Mouse (Mus musculus) embryonic facial prominence, embryonic 13.5 days (tissue): ENCODE measurements at regions not wholly inside any gene's neighbourhood (a gene's known extent, or its start where the extent isn't known, plus 50 kb on each side); places are given as distances from the start of the nearest gene placed in this dataset.

Experiments
- ATAC-seq: fragments of 200-750 bp; cut with Nextera tagmentation; 2 replicates; pipeline ENCODE4 v1.8.0; 2017; ENCODE audit warnings: low read depth; ENCODE audit not compliant: insufficient number of reproducible peaks, insufficient read depth, low FRiP score, low TSS enrichment
- H3K27ac ChIP-seq: fragments of 300-500 bp; sonication (generic); 2 replicates; pipeline ENCODE4 v1.5.1; 2015; ENCODE audit warnings: moderate library complexity, mild to moderate bottlenecking, inconsistent platforms
- H3K27me3 ChIP-seq: fragments of 300-500 bp; sonication (generic); 2 replicates; pipeline ENCODE4 v1.6.1; 2015; ENCODE audit warnings: mild to moderate bottlenecking, inconsistent platforms
- H3K36me3 ChIP-seq: fragments of 300-500 bp; sonication (generic); 2 replicates; pipeline ENCODE4 v1.6.1; 2015; ENCODE audit warnings: mild to moderate bottlenecking, inconsistent platforms
- H3K4me1 ChIP-seq: fragments of 300-500 bp; sonication (generic); 2 replicates; pipeline ENCODE4 v1.6.1; 2015; ENCODE audit warnings: inconsistent platforms
- H3K4me2 ChIP-seq: fragments of 300-500 bp; sonication (generic); 2 replicates; pipeline ENCODE4 v1.6.1; 2015; ENCODE audit warnings: moderate library complexity, mild to moderate bottlenecking, inconsistent platforms
- H3K4me3 ChIP-seq: fragments of 300-500 bp; sonication (generic); 2 replicates; pipeline ENCODE4 v1.5.1; 2015; ENCODE audit warnings: mild to moderate bottlenecking, inconsistent platforms
- H3K9ac ChIP-seq: fragments of 300-500 bp; sonication (generic); 2 replicates; pipeline ENCODE4 v1.6.1; 2015; ENCODE audit warnings: mild to moderate bottlenecking, inconsistent platforms
- H3K9me3 ChIP-seq: fragments of 300-500 bp; sonication (generic); 2 replicates; pipeline ENCODE4 v1.6.1; 2016; ENCODE audit warnings: inconsistent platforms
- WGBS: fragments of 180-500 bp; shearing (Covaris S2); methylation state at CpG from one replicate; pipeline ENCODE4 v1.1.7; 2015; ENCODE audit warnings: mixed read lengths; 5-methylcytosine and 5-hydroxymethylcytosine counted together

GRCm38 (mm10) chr4:31689083-31689482 is 274.8 kb upstream of the Map3k7 start:
- no peak overlapping the region for H3K9ac ChIP-seq
- ATAC-seq = no peak
- H3K36me3 ChIP-seq = no peaks in the 10 kb centered on the region
- 83% methylated on average over 2 of the region's 2 CpGs for WGBS
- H3K27ac ChIP-seq = no peak overlapping the region
- no peak overlapping the region for H3K4me3 ChIP-seq
- no peaks in the 10 kb centered on the region for H3K4me1 ChIP-seq
- H3K4me2 ChIP-seq = no peak overlapping the region
- H3K9me3 ChIP-seq = no peaks in the 10 kb centered on the region
- no peaks in the 10 kb centered on the region for H3K27me3 ChIP-seq

- H3K9me3 ChIP-seq = no peaks in the 10 kb centered on the region
- H3K4me3 ChIP-seq = no peak overlapping the region
- no peak overlapping the region for H3K9ac ChIP-seq
- H3K27ac ChIP-seq = no peak overlapping the region
- H3K36me3 ChIP-seq = no peaks in the 10 kb centered on the region
- WGBS = 38% methylated on average over 9 of the region's 9 CpGs
- H3K4me1 ChIP-seq = no peaks in the 10 kb centered on the region
- no peaks in the 10 kb centered on the region for H3K27me3 ChIP-seq
- no peak overlapping the region for H3K4me2 ChIP-seq
- ATAC-seq = no peak
Measured at GRCm38 (mm10) chr4:31697769-31698505, 266.0 kb upstream of the Map3k7 start.

- H3K4me2 ChIP-seq = no peak overlapping the region
- H3K4me1 ChIP-seq = no peaks in the 10 kb centered on the region
- H3K27ac ChIP-seq = 0 out of 2 replicates have a peak overlapping the region, but pooled peaks have one; percentile 16
- 71% methylated on average over 4 of the region's 4 CpGs for WGBS
- no peaks in the 10 kb centered on the region for H3K9me3 ChIP-seq
- no peaks in the 10 kb centered on the region for H3K36me3 ChIP-seq
- no peak overlapping the region for H3K9ac ChIP-seq
- H3K4me3 ChIP-seq = no peak overlapping the region
- no peaks in the 10 kb centered on the region for H3K27me3 ChIP-seq
- no peak for ATAC-seq
Measured at GRCm38 (mm10) chr4:31698506-31698782, 265.5 kb upstream of the Map3k7 start.

GRCm38 (mm10) chr4:31699296-31699695 is 264.6 kb upstream of the Map3k7 start:
- no peaks in the 10 kb centered on the region for H3K9me3 ChIP-seq

GRCm38 (mm10) chr4:31714054-31714651 is 249.7 kb upstream of the Map3k7 start:
- Histone ChIP-seq H3K9ac (no peak overlapping the region), H3K36me3 (no peaks in the 10 kb centered on the region), H3K4me3 (no peak overlapping the region), H3K27ac (no peak overlapping the region), H3K4me2 (no peak overlapping the region), H3K4me1 (no peaks in the 10 kb centered on the region), H3K27me3 (no peaks in the 10 kb centered on the region), H3K9me3 (no peaks in the 10 kb centered on the region)
- ATAC-seq = no peak
- WGBS = 85% methylated on average over 2 of the region's 2 CpGs

More at GRCm38 (mm10) chr4:31699296-31699695, 264.6 kb upstream of the Map3k7 start:
- Histone ChIP-seq H3K4me2 (no peak overlapping the region), H3K4me1 (no peaks in the 10 kb centered on the region), H3K36me3 (no peaks in the 10 kb centered on the region), H3K27ac (no peak overlapping the region), H3K4me3 (no peak overlapping the region), H3K9ac (no peak overlapping the region), H3K27me3 (no peaks in the 10 kb centered on the region)
- no peak for ATAC-seq
- WGBS = 70% methylated on average over 5 of the region's 5 CpGs

GRCm38 (mm10) chr4:31723501-31723900 is 240.4 kb upstream of the Map3k7 start:
- ATAC-seq = no peak
- Histone ChIP-seq H3K4me3 (no peak overlapping the region), H3K36me3 (no peaks in the 10 kb centered on the region), H3K9ac (no peak overlapping the region), H3K4me1 (no peaks in the 10 kb centered on the region), H3K27me3 (no peaks in the 10 kb centered on the region), H3K4me2 (no peak overlapping the region), H3K9me3 (no peaks in the 10 kb centered on the region), H3K27ac (no peak overlapping the region)
- 77% methylated on average over 7 of the region's 7 CpGs for WGBS

- no peaks in the 10 kb centered on the region for H3K4me1 ChIP-seq
- H3K4me2 ChIP-seq = no peak overlapping the region
- H3K4me3 ChIP-seq = no peak overlapping the region
- no peak for ATAC-seq
- H3K27me3 ChIP-seq = no peaks in the 10 kb centered on the region
- WGBS = 66% methylated on average over 2 of the region's 2 CpGs
- H3K9me3 ChIP-seq = no peaks in the 10 kb centered on the region
- H3K27ac ChIP-seq = no peak overlapping the region
- no peak overlapping the region for H3K9ac ChIP-seq
- no peaks in the 10 kb centered on the region for H3K36me3 ChIP-seq
Measured at GRCm38 (mm10) chr4:31724400-31724799, 239.5 kb upstream of the Map3k7 start.

- H3K27ac ChIP-seq = no peak overlapping the region
- H3K36me3 ChIP-seq = no peaks in the 10 kb centered on the region
- no peak overlapping the region for H3K4me2 ChIP-seq
- WGBS = 78% methylated on average over 9 of the region's 9 CpGs
- no peak overlapping the region for H3K9ac ChIP-seq
- H3K4me3 ChIP-seq = no peak overlapping the region
- no peaks in the 10 kb centered on the region for H3K27me3 ChIP-seq
- no peak for ATAC-seq
- H3K4me1 ChIP-seq = no peaks in the 10 kb centered on the region
- H3K9me3 ChIP-seq = no peaks in the 10 kb centered on the region
Measured at GRCm38 (mm10) chr4:31727498-31728148, 236.3 kb upstream of the Map3k7 start.

- WGBS = 91% methylated on average over 3 of the region's 3 CpGs
- Histone ChIP-seq H3K27me3 (no peaks in the 10 kb centered on the region), H3K27ac (no peak overlapping the region), H3K36me3 (no peaks in the 10 kb centered on the region), H3K4me1 (no peaks in the 10 kb centered on the region), H3K9me3 (no peaks in the 10 kb centered on the region), H3K9ac (no peak overlapping the region), H3K4me3 (no peak overlapping the region), H3K4me2 (no peak overlapping the region)
- ATAC-seq = no peak
Measured at GRCm38 (mm10) chr4:31728149-31728516, 235.8 kb upstream of the Map3k7 start.

GRCm38 (mm10) chr4:31743776-31744175 is 220.1 kb upstream of the Map3k7 start:
- no peaks in the 10 kb centered on the region for H3K27me3 ChIP-seq
- H3K9ac ChIP-seq = no peak overlapping the region
- H3K36me3 ChIP-seq = no peaks in the 10 kb centered on the region
- no peak overlapping the region for H3K4me3 ChIP-seq
- no peak for ATAC-seq
- 79% methylated on average over 3 of the region's 3 CpGs for WGBS
- no peaks in the 10 kb centered on the region for H3K4me1 ChIP-seq
- H3K9me3 ChIP-seq = no peaks in the 10 kb centered on the region
- H3K4me2 ChIP-seq = no peak overlapping the region
- no peak overlapping the region for H3K27ac ChIP-seq

- Histone ChIP-seq H3K4me1 (no peaks in the 10 kb centered on the region), H3K9me3 (no peaks in the 10 kb centered on the region), H3K27me3 (no peaks in the 10 kb centered on the region), H3K9ac (no peak overlapping the region), H3K36me3 (no peaks in the 10 kb centered on the region), H3K4me2 (no peak overlapping the region), H3K4me3 (no peak overlapping the region), H3K27ac (no peak overlapping the region)
- no peak for ATAC-seq
- WGBS = 41% methylated on average over 4 of the region's 4 CpGs
Measured at GRCm38 (mm10) chr4:31744431-31744830, 219.5 kb upstream of the Map3k7 start.

- no peaks in the 10 kb centered on the region for H3K27me3 ChIP-seq
- WGBS = 82% methylated on average over 5 of the region's 5 CpGs
- H3K9me3 ChIP-seq = no peaks in the 10 kb centered on the region
- no peaks in the 10 kb centered on the region for H3K36me3 ChIP-seq
- H3K9ac ChIP-seq = no peak overlapping the region
- no peak overlapping the region for H3K4me3 ChIP-seq
- no peaks in the 10 kb centered on the region for H3K4me1 ChIP-seq
- no peak overlapping the region for H3K27ac ChIP-seq
- no peak overlapping the region for H3K4me2 ChIP-seq
- no peak for ATAC-seq
Measured at GRCm38 (mm10) chr4:31753677-31754312, 210.1 kb upstream of the Map3k7 start.
